Mouse (Mus musculus) stomach, postnatal 0 days (tissue): ENCODE results near the gene Slc25a41. TPM values are rescaled to one million over a fixed set of nuclear protein-coding genes. Genes with fewer than 3 reads are reported as not detected.

ENCODE experiments used
- ATAC-seq: fragments of 200-750 bp; cut with Nextera tagmentation; 2 replicates; pipeline ENCODE4 v1.8.0; 2017; ENCODE audit not compliant: low FRiP score, low TSS enrichment
- DNase-seq: peaks from one replicate; pipeline ENCODE4 v3.0.0-alpha.2; 2016; ENCODE audit warnings: low spot score
- H3K27ac ChIP-seq: fragments of 300-500 bp; sonication (generic); replicated peaks from 2 replicates; pipeline ENCODE4 v1.5.1; 2014; ENCODE audit warnings: mild to moderate bottlenecking, control low read depth
- H3K27me3 ChIP-seq: fragments of 300-500 bp; sonication (generic); 2 replicates; pipeline ENCODE4 v1.6.1; 2014; ENCODE audit warnings: low read length; ENCODE audit not compliant: control insufficient read depth, insufficient read depth
- H3K36me3 ChIP-seq: fragments of 300-500 bp; sonication (generic); 2 replicates; pipeline ENCODE4 v1.6.1; 2014; ENCODE audit warnings: low read length, mixed read lengths; ENCODE audit not compliant: control insufficient read depth, insufficient read depth
- H3K4me1 ChIP-seq: fragments of 300-500 bp; sonication (generic); replicated peaks from 2 replicates; pipeline ENCODE4 v1.6.1; 2014; ENCODE audit warnings: antibody characterized with exemption; ENCODE audit not compliant: control insufficient read depth, insufficient read depth
- H3K4me2 ChIP-seq: fragments of 300-500 bp; sonication (generic); replicated peaks from 2 replicates; pipeline ENCODE4 v1.6.1; 2014; ENCODE audit warnings: low read depth, mild to moderate bottlenecking, control low read depth, moderate library complexity
- H3K4me3 ChIP-seq: fragments of 300-500 bp; sonication (generic); 2 replicates; pipeline ENCODE4 v1.5.1; 2014; ENCODE audit warnings: low read depth, low read length, control low read depth
- H3K9ac ChIP-seq: fragments of 300-500 bp; sonication (generic); 2 replicates; pipeline ENCODE4 v1.6.1; 2014; ENCODE audit warnings: mild to moderate bottlenecking, low read length, control low read depth, mixed read lengths
- H3K9me3 ChIP-seq: fragments of 300-500 bp; sonication (generic); 2 replicates; pipeline ENCODE4 v1.6.1; 2016; ENCODE audit warnings: low read length; ENCODE audit not compliant: control insufficient read depth
- CTCF ChIP-seq: IDR thresholded peaks from 2 replicates; pipeline ENCODE4 v1.5.1; 2016; ENCODE audit warnings: antibody characterized with exemption, low read depth, mild to moderate bottlenecking, moderate library complexity
- EP300 ChIP-seq: optimal IDR thresholded peaks from 2 replicates; pipeline ENCODE3; 2016; ENCODE audit warnings: antibody characterized with exemption
- WGBS: fragments of 180-500 bp; shearing (Covaris S2); extraction: QIAGEN DNeasy Blood & Tissue Kit; methylation state at CpG from one replicate; pipeline ENCODE4 v1.1.7; 2014; 5-methylcytosine and 5-hydroxymethylcytosine counted together
- polyA plus RNA-seq: library from polyadenylated mRNA; unstranded; fragments of >200 nt; fragmentation: Nextera tagmentation; extraction: Ambion mirVana; gene quantifications from 2 replicates; pipeline ENCODE4 v1.2.1, GENCODE M21; 2015

Gene Slc25a41
- polyA plus RNA-seq, 1 experiment from 2014 or later = not detected

GRCm38 (mm10) chr17:56984886-56985285 lies 56.6 kb downstream of the Slc25a41 start:
- Histone ChIP-seq H3K36me3 (no peaks in the 10 kb centered on the region), H3K4me3 (no peak overlapping the region), H3K27me3 (no peaks in the 10 kb centered on the region), H3K4me2 (no peak overlapping the region), H3K4me1 (no peaks in the 10 kb centered on the region), H3K9me3 (no peaks in the 10 kb centered on the region), H3K27ac (no peak overlapping the region), H3K9ac (no peak overlapping the region)
- TF ChIP-seq CTCF = no peak
- no peak for TF ChIP-seq EP300
- WGBS = 74% methylated on average over 9 of the region's 9 CpGs
- no peak for ATAC-seq
- peak; percentile 11 for DNase-seq

Other genes starting within 250 kb of the Slc25a41 start
- gene Rfx2, start 210.6 kb downstream of the Slc25a41 start, polyA plus RNA-seq = 3.2 and 3.3 TPM in 2 replicates
- 0.04 TPM in 1 of 2 replicates, not detected in the other for gene Acsbg2, start 167.2 kb downstream of the Slc25a41 start, polyA plus RNA-seq
- 1.0 and 1.4 TPM in 2 replicates for gene 1700061G19Rik, start 166.2 kb downstream of the Slc25a41 start, polyA plus RNA-seq
- 13.7 and 15.3 TPM in 2 replicates for gene Mllt1, start 106.2 kb downstream of the Slc25a41 start, polyA plus RNA-seq
- gene Acer1, start 59.5 kb downstream of the Slc25a41 start, polyA plus RNA-seq = 13.5 and 15.8 TPM in 2 replicates
- gene Clpp, start 51.3 kb downstream of the Slc25a41 start, polyA plus RNA-seq = 87.0 and 88.6 TPM in 2 replicates
- gene Alkbh7, start 44.3 kb downstream of the Slc25a41 start, polyA plus RNA-seq = 28.7 and 32.5 TPM in 2 replicates
- gene Pspn, start 41.6 kb downstream of the Slc25a41 start, polyA plus RNA-seq = not detected in 2 replicates
- 36.9 and 37.3 TPM in 2 replicates for gene Gtf2f1, start 30.4 kb downstream of the Slc25a41 start, polyA plus RNA-seq
- gene Gm17949, start 30.2 kb downstream of the Slc25a41 start, polyA plus RNA-seq = 0.33 and 0.45 TPM in 2 replicates
- gene Khsrp, start 10.1 kb downstream of the Slc25a41 start, polyA plus RNA-seq = 16.9 and 18.2 TPM in 2 replicates
- gene Crb3, start 17.5 kb upstream of the Slc25a41 start, polyA plus RNA-seq = 74.9 and 82.7 TPM in 2 replicates
- gene Slc25a23, start 18.2 kb upstream of the Slc25a41 start, polyA plus RNA-seq = 3.1 and 4.2 TPM in 2 replicates
- gene Dennd1c, start 36.9 kb upstream of the Slc25a41 start, polyA plus RNA-seq = 2.4 and 2.8 TPM in 2 replicates
- 9.5 and 11.5 TPM in 2 replicates for gene Tubb4a, start 46.1 kb upstream of the Slc25a41 start, polyA plus RNA-seq
- 2.3 and 3.5 TPM in 2 replicates for gene Tnfsf9, start 63.7 kb upstream of the Slc25a41 start, polyA plus RNA-seq
- 0.11 TPM in 1 of 2 replicates, not detected in the other for gene Cd70, start 108.1 kb upstream of the Slc25a41 start, polyA plus RNA-seq
- 0.05 TPM in 1 of 2 replicates, not detected in the other for gene Tnfsf14, start 152.5 kb upstream of the Slc25a41 start, polyA plus RNA-seq
- gene C3, start 186.5 kb upstream of the Slc25a41 start, polyA plus RNA-seq = 9.3 and 9.8 TPM in 2 replicates
- 48.0 and 52.4 TPM in 2 replicates for gene Gpr108, start 206.8 kb upstream of the Slc25a41 start, polyA plus RNA-seq
- gene Trip10, start 207.8 kb upstream of the Slc25a41 start, polyA plus RNA-seq = 27.5 and 29.9 TPM in 2 replicates
- 1.4 and 1.6 TPM in 2 replicates for gene Vav1, start 237.4 kb upstream of the Slc25a41 start, polyA plus RNA-seq